Mouse (Mus musculus) stomach, embryonic 16.5 days (tissue): ENCODE data around the gene Dolk. TPM values are rescaled to one million over a fixed set of nuclear protein-coding genes. Genes with fewer than 3 reads are reported as not detected.

Source experiments
- ATAC-seq: fragments of 200-750 bp; cut with Nextera tagmentation; 2 replicates; pipeline ENCODE4 v1.8.0; 2017; ENCODE audit warnings: moderate number of reproducible peaks, moderate TSS enrichment; ENCODE audit not compliant: insufficient read depth, low FRiP score
- H3K27ac ChIP-seq: fragments of 300-500 bp; sonication (generic); 2 replicates; pipeline ENCODE4 v1.5.1; 2014; ENCODE audit warnings: low read length
- H3K27me3 ChIP-seq: fragments of 300-500 bp; sonication (generic); 2 replicates; pipeline ENCODE4 v1.6.1; 2014; ENCODE audit warnings: low read length, control low read depth, mixed read lengths; ENCODE audit not compliant: control insufficient read depth, insufficient read depth
- H3K36me3 ChIP-seq: fragments of 300-500 bp; sonication (generic); 2 replicates; pipeline ENCODE4 v1.6.1; 2014; ENCODE audit warnings: low read length; ENCODE audit not compliant: control insufficient read depth, insufficient read depth
- H3K4me1 ChIP-seq: fragments of 300-500 bp; sonication (generic); 2 replicates; pipeline ENCODE4 v1.6.1; 2014; ENCODE audit warnings: low read length, control low read depth, mixed read lengths; ENCODE audit not compliant: control insufficient read depth, insufficient read depth
- H3K4me2 ChIP-seq: fragments of 300-500 bp; sonication (generic); 2 replicates; pipeline ENCODE4 v1.6.1; 2014; ENCODE audit warnings: low read depth, low read length, mixed read lengths
- H3K4me3 ChIP-seq: fragments of 300-500 bp; sonication (generic); replicated peaks from 2 replicates; pipeline ENCODE4 v1.5.1; 2014; ENCODE audit warnings: mild to moderate bottlenecking, low read length
- H3K9ac ChIP-seq: fragments of 300-500 bp; sonication (generic); 2 replicates; pipeline ENCODE4 v1.6.1; 2014; ENCODE audit warnings: low read length
- H3K9me3 ChIP-seq: fragments of 300-500 bp; sonication (generic); replicated peaks from 2 replicates; pipeline ENCODE4 v1.6.1; 2016; ENCODE audit warnings: low read length, control low read depth; ENCODE audit not compliant: control insufficient read depth
- WGBS: fragments of 180-500 bp; shearing (Covaris S2); extraction: QIAGEN DNeasy Blood & Tissue Kit; methylation state at CpG from one replicate; pipeline ENCODE4 v1.1.7; 2014; 5-methylcytosine and 5-hydroxymethylcytosine counted together
- polyA plus RNA-seq: library from polyadenylated mRNA; unstranded; fragments of >200 nt; fragmentation: Nextera tagmentation; extraction: Ambion mirVana; gene quantifications from 2 replicates; pipeline ENCODE4 v1.2.1, GENCODE M21; 2015

Dolk gene
- polyA plus RNA-seq, 1 experiment from 2014 or later = 34.0 TPM

DNA sequence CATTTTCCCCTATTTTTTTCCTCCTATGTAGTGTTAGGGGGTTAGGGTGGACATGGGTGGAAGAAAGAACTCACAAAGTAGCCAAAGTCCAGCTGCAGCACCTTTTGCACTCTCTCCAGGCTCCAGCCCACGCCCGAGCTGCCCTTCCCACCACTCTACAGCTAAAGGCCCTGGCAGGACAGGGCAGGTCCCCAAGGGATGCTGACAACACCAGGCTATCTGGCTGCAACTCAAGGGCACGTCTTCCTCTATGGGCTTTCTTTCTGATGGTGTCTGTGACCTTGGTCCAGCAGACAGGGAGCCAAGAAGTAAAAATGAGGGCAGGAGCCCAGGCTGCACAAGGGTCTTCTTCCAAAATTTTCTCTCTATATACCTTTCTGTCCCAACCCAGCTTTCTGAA is 4.5 kb downstream of the Dolk start:
- no peak for ATAC-seq
- no peaks in the 10 kb centered on the region for H3K27me3 ChIP-seq
- no peaks in the 10 kb centered on the region for H3K36me3 ChIP-seq
- no peak overlapping the region for H3K27ac ChIP-seq
- WGBS = 65% methylated on average over 3 of the region's 3 CpGs
- H3K9me3 ChIP-seq = no peaks in the 10 kb centered on the region
- no peak overlapping the region for H3K9ac ChIP-seq
- no peak overlapping the region for H3K4me2 ChIP-seq
- peaks cover 8% of the 10 kb centered on the region for H3K4me1 ChIP-seq
- no peak overlapping the region for H3K4me3 ChIP-seq

DNA sequence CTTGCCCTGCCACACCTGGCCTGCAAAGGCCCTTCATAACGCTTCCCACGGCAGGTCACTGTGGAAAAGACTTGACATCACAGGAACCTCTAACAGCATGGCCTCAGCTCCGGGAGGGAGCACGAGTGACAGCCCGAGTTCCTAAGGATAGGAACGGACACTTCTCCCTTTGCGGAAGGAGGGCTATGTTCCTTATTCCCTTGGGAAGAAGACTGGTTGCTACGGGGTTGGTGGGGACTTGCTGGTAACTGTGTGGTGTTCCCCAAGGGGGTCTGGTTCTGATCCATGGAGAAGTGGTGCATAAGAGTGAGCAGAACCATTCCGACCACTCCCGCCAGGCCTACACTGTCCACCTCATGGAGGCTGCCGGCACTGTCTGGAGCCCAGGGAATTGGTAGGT is 5.4 kb downstream of the Dolk start, which contains the start of gene Gm28038:
TSS of gene Gm28038 (plus strand) at position 301 of the 400 bp plus-strand sequence.
- ATAC-seq = no peak
- Histone ChIP-seq H3K27ac (no peak within 1 kb of the TSS), H3K27me3 (no peaks in the 10 kb centered on the region), H3K9me3 (no peaks in the 10 kb centered on the region), H3K4me3 (no peak within 1 kb of the TSS), H3K9ac (no peak within 1 kb of the TSS), H3K4me2 (no peak within 1 kb of the TSS), H3K36me3 (no peaks in the 10 kb centered on the region), H3K4me1 (peaks cover 8% of the 10 kb centered on the region)
- WGBS = 93% methylated on average over 11 of the region's 11 CpGs

DNA sequence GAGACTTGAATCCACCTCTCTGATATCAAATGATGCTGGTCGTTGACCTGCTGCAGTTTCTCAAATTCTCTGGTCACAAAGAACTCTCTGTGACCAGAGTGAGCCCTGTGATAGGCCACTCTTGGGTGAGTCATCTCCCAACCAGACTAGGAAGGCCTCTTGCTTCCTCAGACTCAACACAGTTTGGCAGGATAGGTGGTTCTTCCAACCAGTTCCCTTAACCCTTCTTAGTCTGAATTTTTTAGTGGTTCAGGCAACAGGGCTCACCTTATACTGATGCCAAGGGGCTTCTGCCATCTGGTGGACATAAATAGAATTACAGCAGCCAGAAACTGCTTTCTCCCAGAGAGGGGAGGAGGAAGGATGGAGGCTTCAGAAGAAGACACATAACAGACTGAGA is 16.0 kb downstream of the Dolk start:
- Histone ChIP-seq H3K9ac (peak overlapping the region; percentile 52), H3K4me2 (no peak overlapping the region), H3K27ac (peak overlapping the region; percentile 71), H3K27me3 (no peaks in the 10 kb centered on the region), H3K4me3 (no peak overlapping the region), H3K36me3 (no peaks in the 10 kb centered on the region), H3K9me3 (no peaks in the 10 kb centered on the region), H3K4me1 (peaks cover 30% of the 10 kb centered on the region)
- 5% methylated on average over 1 of the region's 1 CpGs for WGBS
- ATAC-seq = peak; percentile 85

DNA sequence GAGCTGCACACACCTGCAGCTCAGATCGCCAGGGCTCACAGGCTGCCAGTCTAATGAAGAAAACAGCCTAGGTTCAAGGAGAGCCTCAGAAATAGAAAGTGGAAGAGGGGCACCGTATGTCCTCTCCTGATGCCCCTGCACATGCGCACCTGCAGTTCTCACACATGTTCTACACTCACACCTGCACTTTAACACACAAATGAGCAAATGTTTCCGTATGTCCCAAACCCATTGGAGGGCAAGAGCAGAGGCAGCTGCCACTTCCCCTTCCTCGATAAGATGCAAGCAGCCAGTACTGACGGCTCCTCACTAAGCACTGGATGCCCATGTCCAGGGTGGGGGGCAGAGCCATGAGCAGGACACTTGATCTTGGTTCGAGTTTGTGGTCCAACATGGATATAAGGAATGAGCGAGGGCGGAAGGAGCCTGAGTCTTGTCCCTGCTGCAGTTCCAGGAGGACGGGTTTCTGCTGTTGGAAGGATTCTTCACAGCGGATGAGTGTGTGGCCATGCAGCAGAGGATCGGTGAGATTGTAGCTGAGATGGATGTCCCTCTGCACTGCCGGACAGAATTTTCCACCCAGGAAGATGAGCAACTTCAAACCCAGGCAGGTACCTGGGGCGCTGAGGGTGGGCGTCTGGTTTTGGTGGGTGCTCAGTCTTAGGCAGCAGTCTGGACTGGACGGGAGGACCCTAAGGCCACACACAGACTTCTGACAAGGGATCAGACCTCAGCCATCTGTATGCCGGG is 16.7 kb downstream of the Dolk start:
- Histone ChIP-seq H3K36me3 (no peaks in the 10 kb centered on the region), H3K27ac (peak overlapping the region; percentile 71), H3K4me1 (peaks cover 37% of the 10 kb centered on the region), H3K9me3 (no peaks in the 10 kb centered on the region), H3K4me2 (no peak overlapping the region), H3K27me3 (no peaks in the 10 kb centered on the region), H3K9ac (peak overlapping the region; percentile 52), H3K4me3 (no peak overlapping the region)
- no peak for ATAC-seq
- 82% methylated on average over 17 of the region's 17 CpGs for WGBS

DNA sequence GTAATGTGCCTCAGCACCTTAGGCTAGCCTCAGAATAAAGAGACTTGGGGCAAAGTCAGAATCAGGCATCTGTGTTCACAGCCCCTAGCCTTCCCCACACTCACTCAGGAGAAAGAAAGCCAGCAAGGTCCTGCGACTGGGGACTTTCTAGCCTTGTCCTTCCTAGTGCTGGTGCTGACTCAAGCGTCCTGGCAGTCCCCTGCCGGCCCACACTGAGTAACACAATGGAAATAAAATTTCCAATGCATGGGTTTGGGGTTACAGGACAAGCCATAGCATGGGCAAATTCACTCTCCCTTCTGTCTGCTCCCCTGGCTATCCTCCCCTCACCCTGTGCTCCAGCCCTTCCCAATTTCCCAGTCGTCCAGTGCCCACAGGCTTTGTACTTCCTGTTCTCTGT is 17.8 kb downstream of the Dolk start:
- H3K4me3 ChIP-seq = no peak overlapping the region
- no peak overlapping the region for H3K27ac ChIP-seq
- H3K9me3 ChIP-seq = no peaks in the 10 kb centered on the region
- ATAC-seq = no peak
- H3K4me1 ChIP-seq = peaks cover 39% of the 10 kb centered on the region
- no peak overlapping the region for H3K9ac ChIP-seq
- no peaks in the 10 kb centered on the region; the same call in 1 of the 2 replicates for H3K36me3 ChIP-seq
- 52% methylated on average over 4 of the region's 4 CpGs for WGBS
- no peaks in the 10 kb centered on the region for H3K27me3 ChIP-seq
- no peak overlapping the region for H3K4me2 ChIP-seq

DNA sequence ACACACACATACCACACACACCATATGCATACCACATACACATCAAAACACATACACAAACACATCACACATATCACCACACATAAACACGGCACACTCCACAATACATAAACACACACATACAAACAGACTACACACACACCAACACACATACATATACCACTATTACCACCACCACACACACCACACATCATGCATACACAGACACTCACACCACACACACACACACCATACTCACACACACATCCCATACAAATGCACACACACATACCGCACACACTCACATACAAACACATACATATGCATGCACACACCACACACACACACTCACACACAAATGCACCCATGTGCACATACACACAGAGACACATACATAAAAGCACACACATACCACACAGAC is 18.7 kb downstream of the Dolk start:
- Histone ChIP-seq H3K9me3 (no peaks in the 10 kb centered on the region), H3K36me3 (no peaks in the 10 kb centered on the region; the same call in 1 of the 2 replicates), H3K4me1 (peaks cover 39% of the 10 kb centered on the region), H3K27ac (no peak overlapping the region), H3K9ac (no peak overlapping the region), H3K4me3 (no peak overlapping the region), H3K4me2 (peak overlapping the region; percentile 46; the same call in 1 of the 2 replicates), H3K27me3 (no peaks in the 10 kb centered on the region)
- 99% methylated on average over 2 of the region's 2 CpGs for WGBS
- no peak for ATAC-seq

DNA sequence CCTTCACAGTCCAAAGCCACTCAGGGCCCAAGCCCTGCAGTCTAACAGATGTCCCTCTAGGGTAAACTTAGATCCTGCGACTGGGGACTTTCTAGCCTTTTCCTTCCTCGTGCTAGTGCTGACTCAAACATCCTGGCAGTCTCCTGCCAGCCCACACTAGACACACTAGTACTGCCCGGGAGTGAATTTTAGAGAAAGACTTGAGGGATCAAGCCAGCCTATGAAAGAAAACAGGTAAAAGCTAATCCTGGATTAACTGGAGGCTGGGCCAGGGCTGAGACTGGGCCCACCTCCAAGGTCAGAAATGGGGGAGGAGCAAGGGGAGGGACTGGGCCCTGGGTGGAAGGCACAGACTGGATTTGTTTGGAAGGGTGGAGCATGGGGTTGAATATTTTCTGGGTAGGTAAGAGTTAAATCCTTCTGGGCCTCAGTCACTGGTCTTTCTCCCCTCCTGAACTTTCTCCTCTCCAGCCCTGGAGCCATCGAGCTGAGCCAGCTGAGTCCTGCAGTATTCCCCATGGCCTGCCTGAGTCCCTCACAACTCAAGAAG is 19.7 kb downstream of the Dolk start:
- peak; percentile 84; the same call in 1 of the 2 replicates for ATAC-seq
- peak overlapping the region; percentile 31 for H3K4me3 ChIP-seq
- H3K9me3 ChIP-seq = no peaks in the 10 kb centered on the region
- peaks cover 39% of the 10 kb centered on the region for H3K4me1 ChIP-seq
- 9% methylated on average over 4 of the region's 4 CpGs for WGBS
- no peaks in the 10 kb centered on the region for H3K27me3 ChIP-seq
- no peaks in the 10 kb centered on the region; the same call in 1 of the 2 replicates for H3K36me3 ChIP-seq
- H3K9ac ChIP-seq = peak overlapping the region; percentile 64
- peak overlapping the region; percentile 46 for H3K4me2 ChIP-seq
- H3K27ac ChIP-seq = peak overlapping the region; percentile 95

DNA sequence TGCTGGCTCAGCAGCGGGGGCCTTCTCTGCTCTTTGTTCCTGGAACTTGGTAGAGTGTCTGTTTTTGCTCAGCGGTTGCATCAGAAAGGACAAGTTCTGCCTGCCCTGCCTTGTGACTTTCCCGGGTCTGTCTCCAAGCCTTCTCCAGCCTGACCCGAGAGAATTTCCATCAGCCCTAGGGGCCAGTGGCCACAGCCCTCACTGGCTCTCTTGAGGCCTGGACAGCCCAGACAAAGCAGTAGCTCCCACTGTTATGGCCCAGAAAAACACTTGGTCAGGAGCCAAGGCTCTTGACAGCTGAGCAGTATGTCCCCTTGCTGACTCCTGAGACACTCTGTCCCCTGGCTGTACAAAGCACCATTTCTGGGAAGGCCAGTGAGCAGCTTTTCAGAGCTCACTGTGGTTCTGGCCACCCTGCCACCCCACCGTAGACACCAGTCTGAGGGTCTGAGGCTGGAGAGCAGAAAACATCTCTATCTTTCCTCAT is 20.3 kb downstream of the Dolk start, which contains the start of gene Phyhd1:
TSS of gene Phyhd1 (plus strand) at position 437 of the 487 bp plus-strand sequence.
- no peaks in the 10 kb centered on the region for H3K27me3 ChIP-seq
- 36% methylated on average over 5 of the region's 5 CpGs for WGBS
- peak within 1 kb of the TSS; percentile 31 for H3K4me3 ChIP-seq
- H3K4me1 ChIP-seq = peaks cover 39% of the 10 kb centered on the region
- 0 out of 2 replicates have a peak, but pooled peaks have one; percentile 5 for ATAC-seq
- peak within 1 kb of the TSS; percentile 46 for H3K4me2 ChIP-seq
- peak within 1 kb of the TSS; percentile 64 for H3K9ac ChIP-seq
- H3K27ac ChIP-seq = peak within 1 kb of the TSS; percentile 95
- peaks cover under 1% of the 10 kb centered on the region for H3K36me3 ChIP-seq
- H3K9me3 ChIP-seq = no peaks in the 10 kb centered on the region
